1 mouse cellular context compared by ENCODE assay signal in genomic region chr4:140905426-140905871, GRCm38 (mm10).
A peak's percentile ranks its signal among the peaks of the same experiment; 100 is the strongest.
TF ChIP-seq lines count a peak whose summit lies in the region.

No protein-coding gene starts in this region.

TF ChIP-seq in MEL, 35 proteins besides CTCF, POLR2A, EP300 and RAD21 (continued from another document):
- TF ChIP-seq TCF12 (IDR thresholded peaks at IDR 0.05; ENCODE audit: low read depth, low read length) (no peak), MAFK (IDR thresholded peaks at IDR 0.05; ENCODE audit: borderline replicate concordance, low read depth, low read length) (no peak), MXI1 (IDR thresholded peaks at IDR 0.05; ENCODE audit: low read depth, low read length) (0 out of 2 replicates have a peak, but pooled peaks have one; percentile 34), GABPA (IDR thresholded peaks at IDR 0.05; ENCODE audit: low read depth, low read length) (no peak), MYC (IDR thresholded peaks at IDR 0.05; ENCODE audit: low read depth, low read length) (0 out of 2 replicates have a peak, but pooled peaks have one; percentile 24), HCFC1 (IDR thresholded peaks at IDR 0.05; ENCODE audit: low read depth, low read length) (no peak), NELFE (IDR thresholded peaks at IDR 0.05; ENCODE audit: low read depth, low read length) (no peak), GATA1 (IDR thresholded peaks at IDR 0.05; ENCODE audit: low read depth, low read length) (no peak)
